Mouse (Mus musculus): Measurements from ENCODE around the gene Arl8a. TPM values are rescaled to one million over a fixed set of nuclear protein-coding genes. Genes with fewer than 3 reads are reported as not detected.

The Arl8a gene
- polyA plus RNA-seq, 1 experiment: 118 TPM

GRCm38 (mm10) chr1:135204196-135205126 is 57.8 kb downstream of the Arl8a start:
- DNase-seq (ENCODE audit: low spot score): no peak

DNA sequence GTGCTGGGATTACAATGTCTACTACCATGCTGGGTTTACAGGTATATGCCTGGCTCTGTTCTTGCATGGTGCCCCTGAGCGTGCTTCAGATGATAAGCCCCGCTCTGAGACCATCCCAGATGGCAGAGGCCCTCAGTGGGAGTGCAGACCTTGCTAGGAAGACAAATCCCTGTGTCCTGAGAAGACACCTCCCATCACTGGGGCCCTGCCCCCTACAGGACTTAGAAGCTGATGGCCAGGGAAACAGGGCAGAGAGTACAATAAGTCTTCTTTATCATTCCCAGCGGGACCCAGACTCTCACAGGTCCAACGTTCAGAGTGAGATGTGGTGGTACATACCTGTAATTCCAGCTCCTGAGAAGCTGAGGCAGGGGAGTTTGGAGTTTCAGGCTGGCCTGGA is 58.6 kb downstream of the Arl8a start:
- DNase-seq (ENCODE audit: low spot score): no peak

Other genes starting within 250 kb of the Arl8a start
- 96.4 and 178 TPM in 2 replicates for gene Ppp1r12b, start 190.9 kb upstream of the Arl8a start, polyA plus RNA-seq (2012; rRNA removed)
- 2.3 and 3.5 TPM in 2 replicates for gene Ube2t, start 184.3 kb upstream of the Arl8a start, polyA plus RNA-seq (2012; rRNA removed)
- gene Lgr6, start 41.5 kb upstream of the Arl8a start, polyA plus RNA-seq (2012; rRNA removed): 0.34 and 0.55 TPM in 2 replicates
- gene Ptpn7, start 14.1 kb upstream of the Arl8a start, polyA plus RNA-seq (2012; rRNA removed): 2.6 and 2.7 TPM in 2 replicates
- gene Gpr37l1, start 20.9 kb downstream of the Arl8a start, polyA plus RNA-seq (2012; rRNA removed): 6.8 and 7.3 TPM in 2 replicates
- 46.7 and 50.1 TPM in 2 replicates for gene Elf3, start 111.7 kb downstream of the Arl8a start, polyA plus RNA-seq (2012; rRNA removed)
- gene Rnpep, start 137.3 kb downstream of the Arl8a start, polyA plus RNA-seq (2012; rRNA removed): 46.6 and 55.6 TPM in 2 replicates
- 80.8 and 92.8 TPM in 2 replicates for gene Timm17a, start 167.0 kb downstream of the Arl8a start, polyA plus RNA-seq (2012; rRNA removed)
- gene Lmod1, start 178.0 kb downstream of the Arl8a start, polyA plus RNA-seq (2012; rRNA removed): 146 and 250 TPM in 2 replicates
- gene Shisa4, start 228.4 kb downstream of the Arl8a start, polyA plus RNA-seq (2012; rRNA removed): 16.8 and 17.7 TPM in 2 replicates

Data from urinary bladder, adult 2 months (tissue).